Mouse (Mus musculus) neural tube, embryonic 11.5 days (tissue): ENCODE data around the gene Pigv. TPM values are rescaled to one million over a fixed set of nuclear protein-coding genes. Genes with fewer than 3 reads are reported as not detected.

ENCODE experiments used
- ATAC-seq: fragments of 200-750 bp; cut with Nextera tagmentation; 2 replicates; pipeline ENCODE4 v1.8.0; 2017; ENCODE audit warnings: moderate number of reproducible peaks, mild to moderate bottlenecking, moderate TSS enrichment, moderate library complexity; ENCODE audit not compliant: insufficient read depth, low FRiP score, low TSS enrichment
- DNase-seq: peaks from one replicate; pipeline ENCODE4 v3.0.0-alpha.2; 2015; ENCODE audit warnings: low spot score
- H3K27ac ChIP-seq: fragments of 300-500 bp; sonication (generic); 2 replicates; pipeline ENCODE4 v1.5.1; 2014; ENCODE audit warnings: low read depth, mild to moderate bottlenecking, low read length
- H3K27me3 ChIP-seq: fragments of 300-500 bp; sonication (generic); 2 replicates; pipeline ENCODE4 v1.6.1; 2014; ENCODE audit warnings: mild to moderate bottlenecking, low read length, mixed read lengths; ENCODE audit not compliant: control insufficient read depth, insufficient read depth
- H3K36me3 ChIP-seq: fragments of 300-500 bp; sonication (generic); 2 replicates; pipeline ENCODE4 v1.6.1; 2014; ENCODE audit warnings: mild to moderate bottlenecking, low read length, moderate library complexity, mixed read lengths; ENCODE audit not compliant: control insufficient read depth, insufficient read depth
- H3K4me1 ChIP-seq: fragments of 300-500 bp; sonication (generic); 2 replicates; pipeline ENCODE4 v1.6.1; 2014; ENCODE audit warnings: low read length, mixed read lengths; ENCODE audit not compliant: control insufficient read depth, insufficient read depth
- H3K4me2 ChIP-seq: fragments of 300-500 bp; sonication (generic); 2 replicates; pipeline ENCODE4 v1.6.1; 2014; ENCODE audit warnings: low read depth, mild to moderate bottlenecking, moderate library complexity
- H3K4me3 ChIP-seq: fragments of 300-500 bp; sonication (generic); 2 replicates; pipeline ENCODE4 v1.5.1; 2014; ENCODE audit warnings: low read depth, low read length
- H3K9ac ChIP-seq: fragments of 300-500 bp; sonication (generic); 2 replicates; pipeline ENCODE4 v1.6.1; 2014; ENCODE audit warnings: mild to moderate bottlenecking, low read length
- H3K9me3 ChIP-seq: fragments of 300-500 bp; sonication (generic); 2 replicates; pipeline ENCODE4 v1.6.1; 2016; ENCODE audit warnings: low read length; ENCODE audit not compliant: control insufficient read depth
- WGBS: fragments of 180-500 bp; shearing (Covaris S2); extraction: QIAGEN DNeasy Blood & Tissue Kit; methylation state at CpG from one replicate; pipeline ENCODE4 v1.1.7; 2014; 5-methylcytosine and 5-hydroxymethylcytosine counted together
- polyA plus RNA-seq: library from polyadenylated mRNA; unstranded; fragments of >200 nt; fragmentation: Nextera tagmentation; extraction: Ambion mirVana; gene quantifications from 2 replicates; pipeline ENCODE4 v1.2.1, GENCODE M21; 2014

Gene Pigv
- polyA plus RNA-seq, 1 experiment from 2014 or later, result 9.2 TPM

GRCm38 (mm10) chr4:133628517-133628916 is 43.9 kb downstream of the Pigv start:
- no peak overlapping the region for H3K4me3 ChIP-seq
- no peaks in the 10 kb centered on the region for H3K27me3 ChIP-seq
- ATAC-seq (no peak), DNase-seq (no peak)
- no peak overlapping the region for H3K27ac ChIP-seq
- H3K36me3 ChIP-seq, result no peaks in the 10 kb centered on the region; the same call in none of the 2 replicates
- peaks cover 12% of the 10 kb centered on the region for H3K4me1 ChIP-seq
- no peak overlapping the region for H3K9ac ChIP-seq
- no peaks in the 10 kb centered on the region for H3K9me3 ChIP-seq
- H3K4me2 ChIP-seq, result no peak overlapping the region
- WGBS, result 82% methylated on average over 2 of the region's 2 CpGs

GRCm38 (mm10) chr4:133627039-133627438 is 45.4 kb downstream of the Pigv start:
- no peak overlapping the region for H3K27ac ChIP-seq
- H3K9ac ChIP-seq, result no peak overlapping the region
- H3K27me3 ChIP-seq, result no peaks in the 10 kb centered on the region
- DNase-seq (no peak), ATAC-seq (no peak)
- H3K9me3 ChIP-seq, result no peaks in the 10 kb centered on the region
- no peaks in the 10 kb centered on the region; the same call in none of the 2 replicates for H3K36me3 ChIP-seq
- H3K4me2 ChIP-seq, result no peak overlapping the region
- H3K4me1 ChIP-seq, result peaks cover 6% of the 10 kb centered on the region
- H3K4me3 ChIP-seq, result no peak overlapping the region
- 89% methylated on average over 14 of the region's 14 CpGs for WGBS

- ATAC-seq, result no peak
- H3K4me3 ChIP-seq, result no peak overlapping the region
- peaks cover 3% of the 10 kb centered on the region; the same call in 1 of the 2 replicates for H3K4me1 ChIP-seq
- no peak for DNase-seq
- H3K27me3 ChIP-seq, result no peaks in the 10 kb centered on the region
- no peaks in the 10 kb centered on the region for H3K9me3 ChIP-seq
- H3K9ac ChIP-seq, result no peak overlapping the region
- no peaks in the 10 kb centered on the region; the same call in none of the 2 replicates for H3K36me3 ChIP-seq
- no peak overlapping the region for H3K4me2 ChIP-seq
- no peak overlapping the region for H3K27ac ChIP-seq
- 87% methylated on average over 9 of the region's 9 CpGs for WGBS
Observed at GRCm38 (mm10) chr4:133626621-133627020, 45.8 kb downstream of the Pigv start.

GRCm38 (mm10) chr4:133626221-133626620 is 46.2 kb downstream of the Pigv start:
- no peak for DNase-seq
- Histone ChIP-seq H3K36me3 (no peaks in the 10 kb centered on the region; the same call in none of the 2 replicates), H3K27ac (no peak overlapping the region), H3K27me3 (no peaks in the 10 kb centered on the region), H3K4me2 (no peak overlapping the region), H3K4me1 (0 out of 2 replicates have a peak, but pooled peaks cover 3% of the 10 kb centered on the region), H3K9ac (no peak overlapping the region), H3K9me3 (no peaks in the 10 kb centered on the region), H3K4me3 (no peak overlapping the region)
- no peak for ATAC-seq
- WGBS, result 43% methylated on average over 5 of the region's 5 CpGs

GRCm38 (mm10) chr4:133625621-133626071 is 46.8 kb downstream of the Pigv start:
- WGBS, result 68% methylated on average over 11 of the region's 11 CpGs
- DNase-seq (no peak), ATAC-seq (no peak)
- H3K9me3 ChIP-seq, result no peaks in the 10 kb centered on the region
- H3K4me1 ChIP-seq, result 0 out of 2 replicates have a peak, but pooled peaks cover 3% of the 10 kb centered on the region
- no peaks in the 10 kb centered on the region; the same call in none of the 2 replicates for H3K36me3 ChIP-seq
- no peak overlapping the region for H3K27ac ChIP-seq
- no peak overlapping the region for H3K4me2 ChIP-seq
- no peaks in the 10 kb centered on the region for H3K27me3 ChIP-seq
- no peak overlapping the region for H3K9ac ChIP-seq
- no peak overlapping the region for H3K4me3 ChIP-seq

- no peak for ATAC-seq
- no peak overlapping the region for H3K9ac ChIP-seq
- WGBS, result 87% methylated on average over 7 of the region's 7 CpGs
Observed at GRCm38 (mm10) chr4:133624830-133625229, 47.6 kb downstream of the Pigv start.

GRCm38 (mm10) chr4:133622161-133622695 is 50.2 kb downstream of the Pigv start:
- Histone ChIP-seq H3K4me2 (no peak overlapping the region), H3K27me3 (no peaks in the 10 kb centered on the region), H3K4me3 (no peak overlapping the region), H3K36me3 (no peaks in the 10 kb centered on the region; the same call in none of the 2 replicates), H3K9me3 (no peaks in the 10 kb centered on the region), H3K4me1 (0 out of 2 replicates have a peak, but pooled peaks cover 3% of the 10 kb centered on the region), H3K27ac (no peak overlapping the region), H3K9ac (no peak overlapping the region)
- no peak for DNase-seq
- WGBS, result 81% methylated on average over 10 of the region's 11 CpGs
- no peak for ATAC-seq

More at GRCm38 (mm10) chr4:133624830-133625229, 47.6 kb downstream of the Pigv start:
- Histone ChIP-seq H3K9me3 (no peaks in the 10 kb centered on the region), H3K4me1 (0 out of 2 replicates have a peak, but pooled peaks cover 3% of the 10 kb centered on the region), H3K4me2 (no peak overlapping the region), H3K36me3 (no peaks in the 10 kb centered on the region; the same call in none of the 2 replicates), H3K27ac (no peak overlapping the region), H3K4me3 (no peak overlapping the region), H3K27me3 (no peaks in the 10 kb centered on the region)
- DNase-seq, result no peak

GRCm38 (mm10) chr4:133620668-133621067 is 51.8 kb downstream of the Pigv start:
- no peaks in the 10 kb centered on the region for H3K27me3 ChIP-seq
- no peaks in the 10 kb centered on the region for H3K9me3 ChIP-seq
- H3K36me3 ChIP-seq, result no peaks in the 10 kb centered on the region; the same call in 1 of the 2 replicates
- ATAC-seq (no peak), DNase-seq (no peak)
- no peak overlapping the region for H3K27ac ChIP-seq
- no peaks in the 10 kb centered on the region for H3K4me1 ChIP-seq
- no peak overlapping the region for H3K9ac ChIP-seq
- H3K4me3 ChIP-seq, result no peak overlapping the region
- H3K4me2 ChIP-seq, result no peak overlapping the region
- 86% methylated on average over 8 of the region's 8 CpGs for WGBS
